Mouse (Mus musculus) heart, embryonic 14.5 days (tissue): Measurements from ENCODE around the gene Abcd1. TPM values are rescaled to one million over a fixed set of nuclear protein-coding genes. Genes with fewer than 3 reads are reported as not detected.

ENCODE experiments used
- ATAC-seq: fragments of 200-750 bp; cut with Nextera tagmentation; 2 replicates; pipeline ENCODE4 v1.8.0; 2017; ENCODE audit warnings: low read depth, moderate TSS enrichment; ENCODE audit not compliant: insufficient number of reproducible peaks, insufficient read depth, low FRiP score
- H3K27ac ChIP-seq, 2 experiments: fragments of 200-500 bp in 1 of 2; fragments of 300-500 bp in 1 of 2; sonication (generic) in 1 of 2; replicated peaks in 1 of 2; 2 replicates each; pipeline ENCODE4 v1.5.1; 2012 to 2014; ENCODE audit warnings: low read depth in 2 of 2, low read length in 2 of 2, control low read depth in 1 of 2, mild to moderate bottlenecking in 1 of 2, mixed read lengths in 1 of 2; ENCODE audit not compliant: control insufficient read depth in 1 of 2, insufficient read depth in 1 of 2
- H3K27me3 ChIP-seq: fragments of 300-500 bp; sonication (generic); 2 replicates; pipeline ENCODE4 v1.6.1; 2014; ENCODE audit warnings: mild to moderate bottlenecking, low read length, control low read depth; ENCODE audit not compliant: control insufficient read depth, insufficient read depth
- H3K36me3 ChIP-seq: fragments of 300-500 bp; sonication (generic); 2 replicates; pipeline ENCODE4 v1.6.1; 2014; ENCODE audit warnings: mild to moderate bottlenecking, control low read depth, low read length, mixed read lengths; ENCODE audit not compliant: control insufficient read depth, insufficient read depth
- H3K4me1 ChIP-seq, 2 experiments: fragments of 200-500 bp in 1 of 2; fragments of 300-500 bp in 1 of 2; sonication (generic) in 1 of 2; 2 replicates each; pipeline ENCODE4 v1.6.1; 2012 to 2014; ENCODE audit warnings: low read length in 2 of 2, control low read depth in 1 of 2, mixed read lengths in 1 of 2; ENCODE audit not compliant: control insufficient read depth in 2 of 2, insufficient read depth in 2 of 2
- H3K4me2 ChIP-seq: fragments of 300-500 bp; sonication (generic); 2 replicates; pipeline ENCODE4 v1.6.1; 2014; ENCODE audit warnings: mild to moderate bottlenecking, low read length
- H3K4me3 ChIP-seq, 2 experiments: fragments of 200-500 bp in 1 of 2; fragments of 300-500 bp in 1 of 2; sonication (generic) in 1 of 2; 2 replicates each; pipeline ENCODE4 v1.5.1; 2012 to 2014; ENCODE audit warnings: low read length in 2 of 2, mild to moderate bottlenecking in 2 of 2, control low read depth in 1 of 2, low read depth in 1 of 2, moderate library complexity in 1 of 2; ENCODE audit not compliant: control insufficient read depth in 1 of 2, insufficient read depth in 1 of 2
- H3K9ac ChIP-seq: fragments of 300-500 bp; sonication (generic); 2 replicates; pipeline ENCODE4 v1.6.1; 2014; ENCODE audit warnings: mild to moderate bottlenecking, low read length
- H3K9me3 ChIP-seq: fragments of 300-500 bp; sonication (generic); 2 replicates; pipeline ENCODE4 v1.6.1; 2016; ENCODE audit warnings: low read length, control low read depth; ENCODE audit not compliant: control insufficient read depth
- WGBS: fragments of 180-500 bp; shearing (Covaris S2); extraction: QIAGEN DNeasy Blood & Tissue Kit; methylation state at CpG from one replicate; pipeline ENCODE4 v1.1.7; 2014; 5-methylcytosine and 5-hydroxymethylcytosine counted together
- polyA plus RNA-seq: library from polyadenylated mRNA; unstranded; fragments of >200 nt; fragmentation: Nextera tagmentation; extraction: Ambion mirVana; gene quantifications from 2 replicates; pipeline ENCODE4 v1.2.1, GENCODE M21; 2014

The Abcd1 gene
- polyA plus RNA-seq, 1 experiment from 2014 or later = 12.2 TPM

- no peaks in the 10 kb centered on the region for H3K27me3 ChIP-seq
- H3K27ac ChIP-seq = no peak overlapping the region
- WGBS = 48% methylated on average over 1 of the region's 1 CpGs
- H3K36me3 ChIP-seq = no peaks in the 10 kb centered on the region
- no peak overlapping the region for H3K4me3 ChIP-seq
- ATAC-seq = no peak
- no peak overlapping the region for H3K9ac ChIP-seq
- H3K4me1 ChIP-seq = no peaks in the 10 kb centered on the region
- no peaks in the 10 kb centered on the region for H3K9me3 ChIP-seq
- H3K4me2 ChIP-seq = no peak overlapping the region
Observed at GRCm38 (mm10) chrX:73744774-73745481, 28.5 kb downstream of the Abcd1 start.

GRCm38 (mm10) chrX:73748977-73749376 lies 32.6 kb downstream of the Abcd1 start:
- no peak overlapping the region for H3K4me3 ChIP-seq
- H3K4me1 ChIP-seq = no peaks in the 10 kb centered on the region
- H3K9ac ChIP-seq = no peak overlapping the region
- H3K9me3 ChIP-seq = no peaks in the 10 kb centered on the region
- no peaks in the 10 kb centered on the region for H3K27me3 ChIP-seq
- 68% methylated on average over 1 of the region's 1 CpGs for WGBS
- H3K4me2 ChIP-seq = no peak overlapping the region
- H3K36me3 ChIP-seq = no peaks in the 10 kb centered on the region
- no peak overlapping the region for H3K27ac ChIP-seq
- no peak for ATAC-seq

DNA sequence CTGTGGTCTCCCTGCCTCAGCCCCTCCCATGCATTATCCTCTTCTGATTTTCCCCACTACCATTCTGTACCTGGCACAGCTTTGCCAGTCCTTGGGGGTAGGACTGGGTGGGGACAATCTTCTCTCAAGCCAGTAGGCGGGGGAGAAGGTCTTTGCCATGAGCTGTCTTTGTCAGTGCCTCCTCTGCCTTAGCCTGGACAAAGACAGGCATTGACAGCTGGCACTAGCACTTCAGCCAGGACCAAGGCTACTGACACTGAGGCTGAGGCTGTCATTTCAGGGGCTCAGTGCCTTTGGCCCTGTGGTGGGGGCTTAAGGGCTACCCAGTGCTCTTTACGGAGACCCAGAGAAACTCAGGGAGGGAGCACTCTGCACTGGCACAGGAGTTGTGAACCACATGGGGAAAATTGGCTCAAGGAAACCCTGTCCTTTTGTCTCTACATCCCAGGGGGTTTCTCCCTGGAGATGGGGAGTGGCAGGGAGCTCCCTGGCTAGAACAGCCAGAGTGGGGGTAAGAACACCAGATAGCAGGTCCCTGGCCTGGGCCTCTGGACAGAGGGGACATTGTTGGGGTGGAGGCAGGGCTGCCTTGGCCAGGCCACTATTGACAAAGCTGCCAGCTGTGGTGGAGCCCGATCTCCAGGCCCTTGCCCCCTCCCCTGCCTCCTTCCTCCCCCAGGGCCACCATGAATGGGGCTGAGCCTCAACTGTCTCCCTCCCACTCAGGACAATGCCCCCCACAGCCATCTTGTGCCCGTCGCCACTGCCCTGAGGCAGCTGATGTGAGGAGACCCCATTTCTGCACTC lies 40.1 kb downstream of the Abcd1 start, which contains the start of gene Plxnb3:
Gene Plxnb3, plus strand, starts transcription at position 757 of the 807 bp plus-strand sequence.
- Histone ChIP-seq H3K27me3 (no peaks in the 10 kb centered on the region), H3K9ac (no peak within 1 kb of the TSS), H3K36me3 (no peaks in the 10 kb centered on the region), H3K9me3 (no peaks in the 10 kb centered on the region), H3K4me3 (no peak within 1 kb of the TSS), H3K27ac (no peak within 1 kb of the TSS), H3K4me2 (no peak within 1 kb of the TSS), H3K4me1 (no peaks in the 10 kb centered on the region; a peak in 1 of 4 replicates)
- 64% methylated on average over 4 of the region's 5 CpGs for WGBS
- no peak for ATAC-seq

DNA sequence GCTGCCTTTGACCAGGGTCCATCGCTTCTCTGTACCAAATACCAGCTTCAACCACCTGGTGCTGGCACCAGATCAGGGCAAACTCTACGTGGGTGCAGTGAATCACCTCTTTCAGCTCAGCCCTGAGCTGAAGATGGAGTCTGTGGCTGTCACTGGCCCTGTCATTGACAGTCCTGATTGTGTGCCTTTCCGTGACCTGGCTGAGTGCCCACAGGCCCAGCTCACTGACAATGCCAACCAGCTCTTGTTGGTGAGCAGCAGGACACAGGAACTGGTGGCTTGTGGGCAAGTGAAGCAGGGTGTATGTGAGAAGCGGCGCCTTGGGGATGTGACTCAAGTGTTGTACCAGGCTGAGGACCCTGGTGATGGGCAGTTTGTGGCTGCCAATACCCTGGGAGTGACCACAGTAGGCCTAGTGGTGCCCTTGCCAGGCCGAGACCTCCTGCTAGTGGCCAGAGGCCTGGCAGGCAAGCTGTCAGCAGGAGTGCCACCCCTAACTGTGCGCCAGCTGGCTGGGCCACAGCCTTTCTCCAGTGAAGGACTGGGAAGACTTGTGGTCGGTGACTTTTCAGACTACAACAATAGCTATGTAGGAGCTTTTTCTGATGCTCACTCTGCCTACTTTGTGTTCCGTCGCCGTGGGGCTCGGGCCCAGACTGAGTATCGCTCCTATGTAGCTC lies 42.4 kb downstream of the Abcd1 start:
- H3K27me3 ChIP-seq = no peaks in the 10 kb centered on the region
- H3K9ac ChIP-seq = no peak overlapping the region
- H3K4me1 ChIP-seq = no peaks in the 10 kb centered on the region; a peak in 1 of 4 replicates
- no peaks in the 10 kb centered on the region for H3K9me3 ChIP-seq
- no peak overlapping the region for H3K27ac ChIP-seq
- H3K4me2 ChIP-seq = no peak overlapping the region
- no peaks in the 10 kb centered on the region for H3K36me3 ChIP-seq
- H3K4me3 ChIP-seq = no peak overlapping the region
- WGBS = 76% methylated on average over 13 of the region's 13 CpGs
- ATAC-seq = no peak

- 48% methylated on average over 1 of the region's 1 CpGs for WGBS
- Histone ChIP-seq H3K9me3 (no peaks in the 10 kb centered on the region), H3K9ac (no peak overlapping the region), H3K27me3 (no peaks in the 10 kb centered on the region), H3K4me1 (peaks cover 4% of the 10 kb centered on the region in 2 experiments; a peak in 1 of 4 replicates), H3K36me3 (no peaks in the 10 kb centered on the region), H3K4me2 (no peak overlapping the region), H3K4me3 (no peak overlapping the region), H3K27ac (peak overlapping the region in 1 of 2 experiments; percentile 13; a peak in 1 of 4 replicates)
- peak; percentile 47; the same call in 1 of the 2 replicates for ATAC-seq
Observed at GRCm38 (mm10) chrX:73765311-73765710, 48.9 kb downstream of the Abcd1 start.

DNA sequence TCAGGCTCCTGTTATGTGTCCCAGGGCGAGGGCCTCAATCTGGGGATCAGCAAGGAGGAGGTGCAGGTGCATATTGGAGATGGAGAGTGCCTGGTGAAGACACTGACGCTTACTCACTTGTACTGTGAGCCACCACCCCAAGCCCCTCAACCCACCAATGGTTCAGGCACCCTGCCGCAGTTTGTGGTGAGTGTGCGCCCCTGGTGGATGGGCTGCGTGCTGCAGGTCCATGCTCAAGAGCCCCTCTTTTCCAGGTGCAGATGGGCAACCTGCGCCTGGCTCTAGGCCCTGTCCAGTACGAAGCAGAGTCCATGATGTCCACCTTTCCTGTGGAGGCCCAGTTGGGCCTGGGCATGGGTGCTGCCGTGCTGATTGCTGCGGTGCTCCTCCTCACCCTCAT lies 50.9 kb downstream of the Abcd1 start:
- H3K27me3 ChIP-seq = no peaks in the 10 kb centered on the region
- 51% methylated on average over 9 of the region's 9 CpGs for WGBS
- no peak for ATAC-seq
- H3K4me2 ChIP-seq = no peak overlapping the region
- no peak overlapping the region for H3K27ac ChIP-seq
- no peak overlapping the region for H3K4me3 ChIP-seq
- H3K36me3 ChIP-seq = no peaks in the 10 kb centered on the region
- peaks cover 4% of the 10 kb centered on the region in 2 experiments; a peak in 1 of 4 replicates for H3K4me1 ChIP-seq
- H3K9ac ChIP-seq = no peak overlapping the region
- no peaks in the 10 kb centered on the region for H3K9me3 ChIP-seq

DNA sequence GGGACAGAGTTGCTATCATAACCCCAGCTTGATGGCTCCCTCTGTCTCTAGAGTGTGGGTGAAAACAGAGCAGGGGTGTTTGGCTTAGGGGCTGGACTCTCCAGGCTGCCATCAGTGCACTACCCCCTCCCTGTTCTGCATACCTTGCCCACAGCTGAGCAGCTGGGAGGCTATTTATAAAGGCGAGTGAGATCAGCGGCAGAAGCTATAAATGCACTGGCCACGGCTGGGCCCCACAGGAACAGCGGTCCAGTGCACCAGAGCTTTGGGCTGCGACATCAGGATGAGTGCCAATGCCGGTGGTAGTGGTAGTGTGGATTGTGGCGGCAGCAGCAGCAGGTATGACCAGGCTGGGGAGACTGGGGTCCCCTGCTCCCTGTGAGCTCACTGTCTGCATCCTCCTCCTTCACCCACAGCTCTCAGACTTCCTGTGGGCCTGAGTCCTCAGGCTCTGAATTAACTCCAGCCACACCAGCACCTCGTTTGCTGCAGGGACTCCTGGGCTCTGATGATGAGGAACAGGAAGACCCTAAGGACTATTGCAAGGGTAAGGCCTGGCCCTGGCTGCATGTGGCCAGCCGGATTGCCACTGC lies 57.9 kb downstream of the Abcd1 start, which contains the start of gene Srpk3:
Gene Srpk3, plus strand, starts transcription at position 238 of the 593 bp plus-strand sequence.
- ATAC-seq = peak; percentile 77
- peak within 1 kb of the TSS; percentile 63 for H3K4me2 ChIP-seq

More for the DNA sequence above, 57.9 kb downstream of the Abcd1 start, which contains the start of gene Srpk3:
- Histone ChIP-seq H3K9me3 (no peaks in the 10 kb centered on the region), H3K4me3 (peak within 1 kb of the TSS; percentile 42 to 50), H3K27me3 (no peaks in the 10 kb centered on the region), H3K4me1 (peaks cover 0 to 6% of the 10 kb centered on the region in 2 experiments; a peak in 1 of 4 replicates), H3K36me3 (peaks cover 37% of the 10 kb centered on the region), H3K27ac (peak within 1 kb of the TSS; percentile 96 to 97), H3K9ac (peak within 1 kb of the TSS; percentile 80)
- WGBS = 36% methylated on average over 9 of the region's 9 CpGs
